Mouse (Mus musculus): ENCODE results near the gene AI854703. TPM values are rescaled to one million over a fixed set of nuclear protein-coding genes. Genes with fewer than 3 reads are reported as not detected.

The AI854703 gene
- polyA plus RNA-seq, 1 experiment from 2014 or later: 17.5 TPM

GRCm38 (mm10) chr6:48594043-48594738 lies 32.4 kb upstream of the AI854703 start:
- Histone ChIP-seq H3K27me3 (replicated peaks; ENCODE audit: control insufficient read depth, insufficient read depth, low read length) (no peaks in the 10 kb centered on the region), H3K36me3 (ENCODE audit: control insufficient read depth, insufficient read depth) (peaks cover 24% of the 10 kb centered on the region), H3K4me3 (replicated peaks; ENCODE audit: low read length) (peak overlapping the region; percentile 68), H3K27ac (ENCODE audit: low read length) (peak overlapping the region; percentile 79), H3K9me3 (ENCODE audit: control insufficient read depth, low read length) (peaks cover 19% of the 10 kb centered on the region), H3K4me1 (replicated peaks; ENCODE audit: control insufficient read depth, insufficient read depth, low read length) (peaks cover 16% of the 10 kb centered on the region), H3K4me2 (ENCODE audit: low read length) (peak overlapping the region; percentile 88), H3K9ac (replicated peaks; ENCODE audit: low read depth, low read length) (peak overlapping the region; percentile 82)
- peak; percentile 69 for ATAC-seq
- under 1% methylated on average over 37 of the region's 41 CpGs for WGBS

GRCm38 (mm10) chr6:48595278-48595677 lies 31.3 kb upstream of the AI854703 start:
- 47% methylated on average over 1 of the region's 1 CpGs for WGBS
- Histone ChIP-seq H3K4me2 (ENCODE audit: low read length) (peak overlapping the region; percentile 88), H3K9ac (replicated peaks; ENCODE audit: low read depth, low read length) (no peak overlapping the region), H3K27ac (ENCODE audit: low read length) (no peak overlapping the region), H3K4me1 (replicated peaks; ENCODE audit: control insufficient read depth, insufficient read depth, low read length) (peaks cover 16% of the 10 kb centered on the region), H3K9me3 (ENCODE audit: control insufficient read depth, low read length) (peaks cover 19% of the 10 kb centered on the region), H3K27me3 (replicated peaks; ENCODE audit: control insufficient read depth, insufficient read depth, low read length) (no peaks in the 10 kb centered on the region), H3K36me3 (ENCODE audit: control insufficient read depth, insufficient read depth) (peaks cover 24% of the 10 kb centered on the region), H3K4me3 (replicated peaks; ENCODE audit: low read length) (no peak overlapping the region; the same call in 1 of the 2 replicates)
- no peak for ATAC-seq

GRCm38 (mm10) chr6:48596545-48597232 lies 29.9 kb upstream of the AI854703 start:
- Histone ChIP-seq H3K27me3 (replicated peaks; ENCODE audit: control insufficient read depth, insufficient read depth, low read length) (no peaks in the 10 kb centered on the region), H3K4me3 (replicated peaks; ENCODE audit: low read length) (no peak overlapping the region), H3K27ac (ENCODE audit: low read length) (no peak overlapping the region)

GRCm38 (mm10) chr6:48597233-48597625 lies 29.3 kb upstream of the AI854703 start:
- no peak overlapping the region for H3K4me2 ChIP-seq (ENCODE audit: low read length)
- peaks cover 24% of the 10 kb centered on the region for H3K36me3 ChIP-seq (ENCODE audit: control insufficient read depth, insufficient read depth)
- no peak overlapping the region for H3K27ac ChIP-seq (ENCODE audit: low read length)
- H3K4me3 ChIP-seq (replicated peaks; ENCODE audit: low read length): no peak overlapping the region
- H3K27me3 ChIP-seq (replicated peaks; ENCODE audit: control insufficient read depth, insufficient read depth, low read length): no peaks in the 10 kb centered on the region
- 97% methylated on average over 27 of the region's 27 CpGs for WGBS
- H3K9ac ChIP-seq (replicated peaks; ENCODE audit: low read depth, low read length): no peak overlapping the region
- no peak for ATAC-seq
- peaks cover 24% of the 10 kb centered on the region for H3K4me1 ChIP-seq (replicated peaks; ENCODE audit: control insufficient read depth, insufficient read depth, low read length)
- H3K9me3 ChIP-seq (ENCODE audit: control insufficient read depth, low read length): peaks cover 19% of the 10 kb centered on the region

More at GRCm38 (mm10) chr6:48596545-48597232, 29.9 kb upstream of the AI854703 start:
- peaks cover 19% of the 10 kb centered on the region for H3K9me3 ChIP-seq (ENCODE audit: control insufficient read depth, low read length)
- 96% methylated on average over 45 of the region's 45 CpGs for WGBS
- H3K36me3 ChIP-seq (ENCODE audit: control insufficient read depth, insufficient read depth): peaks cover 24% of the 10 kb centered on the region
- H3K4me1 ChIP-seq (replicated peaks; ENCODE audit: control insufficient read depth, insufficient read depth, low read length): peaks cover 24% of the 10 kb centered on the region
- no peak overlapping the region for H3K4me2 ChIP-seq (ENCODE audit: low read length)
- H3K9ac ChIP-seq (replicated peaks; ENCODE audit: low read depth, low read length): no peak overlapping the region
- no peak for ATAC-seq

- no peaks in the 10 kb centered on the region for H3K27me3 ChIP-seq (replicated peaks; ENCODE audit: control insufficient read depth, insufficient read depth, low read length)
- WGBS: 95% methylated on average over 1 of the region's 1 CpGs
- no peak overlapping the region for H3K9ac ChIP-seq (replicated peaks; ENCODE audit: low read depth, low read length)
- H3K9me3 ChIP-seq (ENCODE audit: control insufficient read depth, low read length): peaks cover 19% of the 10 kb centered on the region
- H3K27ac ChIP-seq (ENCODE audit: low read length): peak overlapping the region; percentile 88; the same call in 1 of the 2 replicates
- peaks cover 17% of the 10 kb centered on the region for H3K4me1 ChIP-seq (replicated peaks; ENCODE audit: control insufficient read depth, insufficient read depth, low read length)
- H3K4me2 ChIP-seq (ENCODE audit: low read length): no peak overlapping the region
- no peak for ATAC-seq
- H3K36me3 ChIP-seq (ENCODE audit: control insufficient read depth, insufficient read depth): peaks cover 24% of the 10 kb centered on the region
- H3K4me3 ChIP-seq (replicated peaks; ENCODE audit: low read length): no peak overlapping the region
These were observed 26.0 kb upstream of the AI854703 start for GRCm38 (mm10) chr6:48600594-48600993.

GRCm38 (mm10) chr6:48601271-48602079 lies 25.1 kb upstream of the AI854703 start, which contains the start of gene Zfp775:
Gene Zfp775, plus strand, starts transcription at chr6:48602063.
- Histone ChIP-seq H3K9me3 (ENCODE audit: control insufficient read depth, low read length) (peaks cover 16% of the 10 kb centered on the region), H3K4me1 (replicated peaks; ENCODE audit: control insufficient read depth, insufficient read depth, low read length) (peaks cover 17% of the 10 kb centered on the region), H3K27ac (ENCODE audit: low read length) (peak within 1 kb of the TSS; percentile 88), H3K9ac (replicated peaks; ENCODE audit: low read depth, low read length) (peak within 1 kb of the TSS; percentile 88), H3K4me2 (ENCODE audit: low read length) (peak within 1 kb of the TSS; percentile 67), H3K36me3 (ENCODE audit: control insufficient read depth, insufficient read depth) (peaks cover 19% of the 10 kb centered on the region), H3K4me3 (replicated peaks; ENCODE audit: low read length) (peak within 1 kb of the TSS; percentile 83), H3K27me3 (replicated peaks; ENCODE audit: control insufficient read depth, insufficient read depth, low read length) (no peaks in the 10 kb centered on the region)
- peak; percentile 99 for ATAC-seq
- WGBS: 4% methylated on average over 42 of the region's 42 CpGs

- Histone ChIP-seq H3K27me3 (replicated peaks; ENCODE audit: control insufficient read depth, insufficient read depth, low read length) (no peaks in the 10 kb centered on the region), H3K4me3 (replicated peaks; ENCODE audit: low read length) (peak overlapping the region; percentile 83), H3K36me3 (ENCODE audit: control insufficient read depth, insufficient read depth) (peaks cover 11% of the 10 kb centered on the region), H3K4me1 (replicated peaks; ENCODE audit: control insufficient read depth, insufficient read depth, low read length) (peaks cover 17% of the 10 kb centered on the region), H3K9me3 (ENCODE audit: control insufficient read depth, low read length) (peaks cover 8% of the 10 kb centered on the region), H3K9ac (replicated peaks; ENCODE audit: low read depth, low read length) (peak overlapping the region; percentile 88), H3K27ac (ENCODE audit: low read length) (peak overlapping the region; percentile 81), H3K4me2 (ENCODE audit: low read length) (peak overlapping the region; percentile 67)
- under 1% methylated on average over 28 of the region's 28 CpGs for WGBS
- peak; percentile 79 for ATAC-seq
These were observed 24.4 kb upstream of the AI854703 start for GRCm38 (mm10) chr6:48602080-48602741.

GRCm38 (mm10) chr6:48608124-48608523 lies 18.4 kb upstream of the AI854703 start:
- WGBS: 52% methylated on average over 2 of the region's 2 CpGs
- Histone ChIP-seq H3K27ac (ENCODE audit: low read length) (no peak overlapping the region), H3K4me3 (replicated peaks; ENCODE audit: low read length) (no peak overlapping the region), H3K27me3 (replicated peaks; ENCODE audit: control insufficient read depth, insufficient read depth, low read length) (no peaks in the 10 kb centered on the region), H3K4me2 (ENCODE audit: low read length) (no peak overlapping the region), H3K36me3 (ENCODE audit: control insufficient read depth, insufficient read depth) (no peaks in the 10 kb centered on the region), H3K9me3 (ENCODE audit: control insufficient read depth, low read length) (no peaks in the 10 kb centered on the region), H3K9ac (replicated peaks; ENCODE audit: low read depth, low read length) (no peak overlapping the region), H3K4me1 (replicated peaks; ENCODE audit: control insufficient read depth, insufficient read depth, low read length) (peaks cover 1% of the 10 kb centered on the region; the same call in 1 of the 2 replicates)
- ATAC-seq: no peak

Data from forebrain, embryonic 16.5 days (tissue).